Mouse (Mus musculus) c-Kit-positive CD71-positive TER-119-positive erythroid progenitor cells, embryonic 14.5 days (primary cell): ENCODE results near the gene Mroh7.

Experiments used
- DNase-seq: peaks from one replicate; pipeline ENCODE4 v3.0.0-alpha.2; 2013; ENCODE audit warnings: low spot score

The Mroh7 gene

GRCm38 (mm10) chr4:106632313-106632712, 98.4 kb downstream of the Mroh7 start:
- DNase-seq = no peak
